Mouse (Mus musculus): ENCODE data around the gene Ifi211. TPM values are rescaled to one million over a fixed set of nuclear protein-coding genes. Genes with fewer than 3 reads are reported as not detected.
"Not testable (repeated sequence)": the region's sequence is repeated elsewhere in the genome, so short reads cannot be mapped to it uniquely, and the experiment has no call there.

Gene Ifi211
- total RNA-seq, 2 experiments from 2014 or later, result 3.1 to 3.7 TPM

DNA sequence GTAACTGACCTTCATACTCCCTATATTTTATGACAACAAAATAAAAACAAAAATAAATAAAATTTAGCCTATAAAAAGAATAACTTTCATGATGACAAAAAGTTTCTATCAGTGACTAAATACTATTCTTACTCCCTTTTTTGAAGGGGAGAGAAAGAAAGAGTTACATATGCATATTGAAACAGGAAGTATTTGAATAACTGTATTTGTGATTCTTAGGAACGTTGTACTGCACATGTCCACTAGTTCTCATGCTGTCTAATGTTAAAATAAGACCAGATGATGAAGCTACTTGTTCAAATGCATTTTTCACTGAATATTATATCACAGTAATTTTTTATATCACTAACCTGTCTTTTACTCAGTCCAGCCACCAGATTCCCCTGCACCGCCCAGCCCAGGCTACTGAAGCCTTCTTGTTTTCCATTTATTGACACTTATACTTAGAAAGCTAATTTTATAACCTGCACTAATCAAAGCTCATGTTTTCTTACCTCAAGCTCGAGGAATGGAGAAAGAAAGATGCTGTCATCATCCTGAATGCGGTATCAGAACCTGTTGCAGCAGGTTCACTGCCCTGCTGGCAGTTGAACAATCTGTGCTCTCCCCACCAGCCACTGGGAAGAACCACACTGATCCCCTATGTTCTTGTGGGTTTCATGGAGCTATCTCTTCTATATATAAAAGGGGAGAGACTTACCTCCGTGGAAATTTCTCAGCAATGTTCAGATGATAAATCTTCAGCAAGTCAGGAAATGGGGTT lies 33.4 kb downstream of the Ifi211 start:
- DNase-seq, result peak in 1 of 2 experiments; percentile 17

DNA sequence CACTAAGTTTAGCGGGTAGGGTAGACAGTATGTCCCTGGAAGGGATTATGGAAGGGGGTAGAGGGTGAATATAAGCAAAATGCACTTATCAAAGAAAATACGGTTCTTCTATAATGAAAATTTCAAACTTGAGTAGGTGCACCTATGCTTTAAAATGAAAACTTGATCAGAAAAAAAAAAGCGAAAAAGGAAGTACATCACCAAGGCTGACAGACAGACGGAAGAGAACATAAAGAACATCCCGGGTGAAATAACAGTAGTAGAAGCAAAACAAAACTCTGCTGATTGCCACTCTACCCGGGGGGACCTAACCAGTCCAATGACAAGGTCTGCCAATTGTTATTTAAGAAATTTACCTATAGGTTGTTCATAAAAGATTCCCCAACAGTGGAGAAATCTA lies 34.6 kb downstream of the Ifi211 start:
- DNase-seq, result not testable (repeated sequence)

DNA sequence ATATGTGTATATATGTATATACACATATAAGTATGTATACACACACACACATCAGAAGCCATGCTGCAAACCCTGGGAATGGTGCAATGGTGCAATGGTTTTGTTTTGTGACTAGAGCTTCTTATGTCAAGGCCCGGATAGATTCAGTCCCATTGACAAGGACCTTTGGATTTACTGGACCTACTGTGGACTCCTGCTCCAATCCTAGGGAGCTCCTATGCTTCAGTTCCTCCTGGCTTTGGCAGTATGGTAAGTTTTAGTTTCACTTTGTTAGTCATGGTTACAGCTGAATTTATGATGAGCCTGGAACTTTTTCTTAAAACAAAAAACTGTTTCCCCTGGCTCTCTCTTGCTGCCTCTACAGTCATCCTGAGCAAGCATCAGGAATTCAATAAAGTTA lies 35.7 kb downstream of the Ifi211 start:
- DNase-seq, result peak in 1 of 2 experiments; percentile 18

GRCm38 (mm10) chr1:173868586-173868985 lies 44.3 kb downstream of the Ifi211 start:
- not testable (repeated sequence) for DNase-seq

- no peak for DNase-seq
These were observed 46.3 kb downstream of the Ifi211 start for GRCm38 (mm10) chr1:173866504-173866903.

- peak; percentile 7 to 17 for DNase-seq
These were observed 59.1 kb downstream of the Ifi211 start for GRCm38 (mm10) chr1:173853711-173854110.

DNA sequence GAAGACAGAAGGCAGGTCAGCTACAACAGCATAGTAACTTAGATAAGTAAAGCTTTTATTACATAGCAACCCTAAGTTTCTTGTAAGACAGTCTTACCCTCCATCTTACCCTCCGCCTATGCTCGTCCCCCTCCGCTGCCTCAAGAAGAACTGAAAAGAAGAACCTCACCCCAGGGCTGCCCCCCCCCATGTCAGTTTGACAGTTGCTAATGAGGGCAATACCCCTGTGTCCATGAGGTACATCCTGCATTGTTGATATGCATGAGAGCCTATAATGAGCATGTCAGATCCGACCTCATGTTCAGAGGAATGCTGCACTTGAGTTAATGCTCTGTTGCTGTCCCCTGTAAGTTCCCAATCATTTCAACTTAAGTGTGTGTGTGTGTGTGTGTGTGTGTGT lies 60.0 kb downstream of the Ifi211 start:
- peak in 1 of 2 experiments; percentile 1 for DNase-seq

Other genes with a start within 250 kb of the Ifi211 start
- gene Ifi208, start 239.4 kb downstream of the Ifi211 start, total RNA-seq (2021), result 1 to 10 TPM in 1 of 2 experiments, under 1 TPM in 1; 0.77 to 1.6 TPM
- gene Ifi207, start 171.3 kb downstream of the Ifi211 start, total RNA-seq (2021), result 10 to 100 TPM in 1 of 2 experiments, 1 to 10 TPM in 1; 8.2 to 11.6 TPM
- 1 to 10 TPM; 3.3 to 3.8 TPM for gene Ifi204, start 146.1 kb downstream of the Ifi211 start, total RNA-seq (2021)
- 10 to 100 TPM; 14.2 to 14.6 TPM for gene Mndal, start 29.4 kb upstream of the Ifi211 start, total RNA-seq (2021)
- gene Ifi203, start 29.6 kb upstream of the Ifi211 start, total RNA-seq (2021), result 10 to 100 TPM; 12.8 to 13.3 TPM
- not detected for gene Ifi202b, start 69.7 kb upstream of the Ifi211 start, total RNA-seq (2021)
- 10 to 100 TPM; 24.8 to 29.1 TPM for gene Ifi205, start 118.8 kb upstream of the Ifi211 start, total RNA-seq (2021)
- not detected for gene Olfr433, start 127.7 kb upstream of the Ifi211 start, total RNA-seq (2021)
- not detected for gene Olfr432, start 136.2 kb upstream of the Ifi211 start, total RNA-seq (2021)
- gene Olfr430, start 153.6 kb upstream of the Ifi211 start, total RNA-seq (2021), result not detected
- gene Olfr429, start 171.3 kb upstream of the Ifi211 start, total RNA-seq (2021), result not detected
- not detected for gene Olfr427, start 183.8 kb upstream of the Ifi211 start, total RNA-seq (2021)
- not detected for gene Olfr231, start 208.1 kb upstream of the Ifi211 start, total RNA-seq (2021)
- not detected for gene Olfr424, start 218.5 kb upstream of the Ifi211 start, total RNA-seq (2021)
- not detected for gene Olfr420, start 242.6 kb upstream of the Ifi211 start, total RNA-seq (2021)